Mouse (Mus musculus): ENCODE measurements around the gene Crispld2.

DNA sequence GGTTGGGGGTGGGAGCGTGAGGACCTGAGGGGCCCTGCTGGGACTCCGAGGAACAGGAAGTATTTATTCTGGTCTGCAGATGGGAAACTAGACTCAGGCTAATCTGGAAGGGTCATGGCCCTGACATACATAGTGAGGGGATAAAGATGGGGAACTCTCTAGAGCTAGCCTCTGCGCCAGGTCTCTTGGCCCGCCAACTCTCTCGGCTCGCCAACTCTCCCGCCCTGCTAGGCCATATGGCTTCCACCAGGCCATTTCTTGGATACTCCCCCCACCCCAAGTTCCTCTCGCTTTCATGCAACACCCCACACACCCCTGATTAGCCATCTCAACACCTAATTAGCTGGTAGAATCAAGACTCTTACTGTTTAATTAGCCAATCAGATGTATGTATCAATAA is 20.3 kb downstream of the Crispld2 start:
- no peak for TF ChIP-seq CTCF (IDR thresholded peaks at IDR 0.05; ENCODE audit: borderline replicate concordance, control insufficient read depth, extremely low read depth, insufficient read depth, low read length, poor library complexity)
- no peak for TF ChIP-seq POLR2A (IDR thresholded peaks at IDR 0.05; ENCODE audit: control insufficient read depth, extremely low read depth, insufficient read depth, low read length, poor library complexity)
